Mouse (Mus musculus) liver, adult 2 months (tissue): ENCODE data around the gene Ipo13. TPM values are rescaled to one million over a fixed set of nuclear protein-coding genes. Genes with fewer than 3 reads are reported as not detected.

Experiments
- DNase-seq: peaks from one replicate; pipeline ENCODE4 v3.0.0-alpha.2; 2011; ENCODE audit warnings: low read depth, low spot score; ENCODE audit errors: extremely low read depth
- H3K27ac ChIP-seq: fragments of 200-500 bp; replicated peaks from 2 replicates; pipeline ENCODE4 v1.5.1; 2012; ENCODE audit warnings: low read depth, mild to moderate bottlenecking, control low read depth, inconsistent platforms, low read length; ENCODE audit not compliant: insufficient read depth
- H3K27me3 ChIP-seq: fragments of 200-500 bp; 2 replicates; pipeline ENCODE4 v1.6.1; 2012; ENCODE audit warnings: mild to moderate bottlenecking, moderate library complexity, low read length, inconsistent platforms; ENCODE audit not compliant: control insufficient read depth, insufficient read depth
- H3K36me3 ChIP-seq: fragments of 200-500 bp; 2 replicates; pipeline ENCODE4 v1.6.1; 2012; ENCODE audit warnings: low read length, inconsistent platforms; ENCODE audit not compliant: control insufficient read depth, insufficient read depth
- H3K4me1 ChIP-seq: fragments of 200-500 bp; 2 replicates; pipeline ENCODE4 v1.6.1; 2011; ENCODE audit warnings: low read length; ENCODE audit not compliant: control insufficient read depth, insufficient read depth
- H3K4me3 ChIP-seq: fragments of 200-500 bp; 2 replicates; pipeline ENCODE4 v1.5.1; 2011; ENCODE audit warnings: low read depth, mild to moderate bottlenecking, control low read depth, low read length, moderate library complexity; ENCODE audit not compliant: insufficient read depth
- H3K79me2 ChIP-seq: fragments of 200-500 bp; 2 replicates; pipeline ENCODE4 v1.6.1; 2012; ENCODE audit warnings: inconsistent platforms, mild to moderate bottlenecking, low read length, moderate library complexity; ENCODE audit not compliant: control insufficient read depth, insufficient read depth
- H3K9ac ChIP-seq: fragments of 200-500 bp; 2 replicates; pipeline ENCODE4 v1.6.1; 2012; ENCODE audit warnings: low read depth, mild to moderate bottlenecking, control low read depth, inconsistent platforms, low read length
- CTCF ChIP-seq: fragments of 200-500 bp; IDR thresholded peaks from 2 replicates; pipeline ENCODE4 v1.5.1; 2011; ENCODE audit warnings: low read depth, low read length, control low read depth
- POLR2A ChIP-seq: fragments of 200-500 bp; IDR thresholded peaks from 2 replicates; pipeline ENCODE4 v1.6.1; 2011; ENCODE audit warnings: low read length, control low read depth; ENCODE audit not compliant: insufficient read depth; ENCODE audit errors: extremely low read depth
- WGBS: fragments of 180-500 bp; shearing (Covaris S2); methylation state at CpG from one replicate; pipeline ENCODE4 v1.1.7; 2018; 5-methylcytosine and 5-hydroxymethylcytosine counted together
- polyA plus RNA-seq: library from polyadenylated mRNA; depleted of rRNA; stranded (reverse); fragments of >200 nt; gene quantifications from 2 replicates; pipeline ENCODE4 v1.2.3, GENCODE M21; 2012
- total RNA-seq: library from RNA; depleted of rRNA; stranded (reverse); fragments of >200 nt; gene quantifications from 2 replicates; pipeline ENCODE4 v1.2.3, GENCODE M21; 2014

Gene Ipo13
- total and polyA plus RNA-seq, 2 experiments = 3.5 to 23.5 TPM

DNA sequence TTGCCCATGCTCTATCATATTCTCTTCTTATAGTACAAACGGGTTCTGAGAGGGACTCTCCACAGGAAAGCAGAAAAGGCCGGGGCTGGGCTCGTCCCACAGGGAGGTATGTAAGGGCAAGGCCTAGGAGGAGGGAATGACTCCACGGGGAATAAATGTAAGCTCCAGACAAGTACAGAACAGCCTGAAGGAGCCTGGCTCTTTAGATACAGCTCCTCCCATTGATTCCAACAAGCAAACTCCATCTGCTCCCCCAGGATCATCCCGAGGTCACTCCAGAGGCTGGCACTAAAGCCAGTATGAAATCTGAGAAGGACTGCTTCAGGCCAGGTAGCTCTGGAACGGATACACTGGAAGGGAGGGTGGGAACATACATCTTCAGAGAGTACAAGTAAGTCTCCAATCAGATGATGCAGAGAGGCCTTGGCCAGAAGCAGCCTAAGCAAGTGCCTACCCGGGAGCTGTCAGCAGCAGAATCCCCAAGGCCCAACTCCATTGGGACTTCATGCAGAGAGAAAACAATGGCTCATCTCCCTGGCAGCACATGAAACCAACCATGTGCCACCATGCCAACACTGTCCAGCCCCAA is 2.0 kb downstream of the Ipo13 start:
- Histone ChIP-seq H3K4me1 (peaks cover 10% of the 10 kb centered on the region), H3K27ac (no peak overlapping the region), H3K36me3 (no peaks in the 10 kb centered on the region), H3K9ac (no peak overlapping the region), H3K27me3 (no peaks in the 10 kb centered on the region), H3K79me2 (peaks cover 11% of the 10 kb centered on the region), H3K4me3 (no peak overlapping the region)
- TF ChIP-seq POLR2A = no peak
- TF ChIP-seq CTCF = no peak
- no peak for DNase-seq
- 79% methylated on average over 7 of the region's 7 CpGs for WGBS

DNA sequence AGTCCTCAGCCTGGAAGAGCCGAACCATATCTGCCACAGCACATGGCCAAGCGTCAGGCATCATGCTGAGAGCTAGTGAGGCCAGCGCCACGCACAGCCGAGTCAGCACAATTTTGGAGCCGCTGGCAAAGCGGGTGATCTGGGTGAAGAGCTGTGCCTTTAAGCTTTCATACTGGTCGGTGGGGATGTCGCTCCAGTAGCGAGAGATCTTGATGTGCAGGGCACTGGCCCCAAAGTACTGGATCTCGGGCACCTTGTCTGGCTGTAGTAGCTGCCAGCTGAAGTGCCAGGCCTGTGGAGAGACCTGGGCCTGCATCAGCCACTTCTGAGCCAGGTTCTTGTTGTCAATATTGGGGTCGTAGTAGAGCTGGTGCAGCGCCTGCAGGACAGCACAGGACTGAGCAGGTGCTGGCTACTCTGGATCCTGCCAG is 2.7 kb downstream of the Ipo13 start:
- no peak for DNase-seq
- Histone ChIP-seq H3K9ac (no peak overlapping the region), H3K4me1 (peaks cover 10% of the 10 kb centered on the region), H3K4me3 (no peak overlapping the region), H3K79me2 (peaks cover 11% of the 10 kb centered on the region), H3K27ac (no peak overlapping the region), H3K27me3 (no peaks in the 10 kb centered on the region), H3K36me3 (no peaks in the 10 kb centered on the region)
- TF ChIP-seq CTCF (no peak), POLR2A (no peak)
- WGBS = 96% methylated on average over 13 of the region's 13 CpGs

DNA sequence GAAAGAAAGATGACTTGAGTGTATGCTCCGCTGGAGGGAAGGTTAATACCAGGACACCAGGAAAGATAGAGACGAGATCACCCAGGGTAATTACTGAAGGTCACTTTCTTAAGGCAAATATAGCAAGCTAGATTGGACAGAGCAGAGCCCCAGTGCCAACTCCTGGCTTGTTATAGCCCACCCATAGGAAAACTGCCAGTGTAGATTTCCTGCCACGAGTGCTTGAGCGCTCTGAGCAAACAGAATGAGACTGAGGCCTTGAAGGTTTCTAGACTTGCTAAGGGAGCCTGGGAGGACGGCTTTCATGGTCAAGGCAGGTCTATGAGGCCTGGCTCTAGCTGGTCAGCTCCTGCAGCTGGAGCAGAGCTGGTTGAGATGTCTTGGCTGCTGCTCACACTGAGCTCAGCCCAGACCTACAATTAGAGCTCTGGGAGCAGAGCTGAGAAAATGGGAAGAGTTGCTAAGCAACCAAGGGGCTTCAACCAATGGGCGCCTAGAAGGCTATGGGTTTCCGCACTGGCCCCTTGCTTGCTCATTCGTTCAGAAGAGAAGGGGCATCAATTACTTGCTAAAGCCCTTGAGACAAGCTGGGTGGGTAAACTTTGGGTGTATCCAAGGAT is 5.9 kb downstream of the Ipo13 start:
- Histone ChIP-seq H3K4me3 (no peak overlapping the region), H3K4me1 (peaks cover 6% of the 10 kb centered on the region), H3K27me3 (no peaks in the 10 kb centered on the region), H3K9ac (no peak overlapping the region), H3K79me2 (peaks cover 3% of the 10 kb centered on the region; the same call in 1 of the 2 replicates), H3K27ac (no peak overlapping the region), H3K36me3 (no peaks in the 10 kb centered on the region)
- no peak for DNase-seq
- WGBS = 82% methylated on average over 8 of the region's 8 CpGs
- no peak for TF ChIP-seq POLR2A
- no peak for TF ChIP-seq CTCF

DNA sequence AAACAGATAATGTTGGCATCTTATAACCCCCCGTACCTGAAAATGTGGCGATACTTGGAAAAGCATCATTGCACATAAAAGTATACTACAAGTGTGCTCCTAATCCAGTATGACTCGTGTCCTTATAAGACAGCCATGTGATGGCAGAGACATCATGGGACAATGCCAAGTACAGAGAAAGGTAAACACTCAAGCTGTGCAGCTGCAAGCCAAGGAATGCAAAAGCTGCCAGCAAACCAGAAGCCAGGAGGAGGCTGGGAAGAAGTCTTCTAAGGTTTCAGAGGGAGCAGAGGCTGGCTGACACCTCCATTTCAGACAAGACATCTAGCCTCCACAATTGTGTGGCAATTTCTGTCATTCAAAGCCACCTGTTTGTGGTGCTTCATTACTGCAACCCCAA is 8.6 kb downstream of the Ipo13 start:
- Histone ChIP-seq H3K27me3 (no peaks in the 10 kb centered on the region), H3K36me3 (peaks cover 8% of the 10 kb centered on the region), H3K9ac (no peak overlapping the region), H3K79me2 (no peaks in the 10 kb centered on the region), H3K4me1 (no peaks in the 10 kb centered on the region), H3K27ac (no peak overlapping the region), H3K4me3 (no peak overlapping the region)
- WGBS = 76% methylated on average over 3 of the region's 3 CpGs
- DNase-seq = peak; percentile 46
- TF ChIP-seq CTCF (no peak), POLR2A (no peak)

DNA sequence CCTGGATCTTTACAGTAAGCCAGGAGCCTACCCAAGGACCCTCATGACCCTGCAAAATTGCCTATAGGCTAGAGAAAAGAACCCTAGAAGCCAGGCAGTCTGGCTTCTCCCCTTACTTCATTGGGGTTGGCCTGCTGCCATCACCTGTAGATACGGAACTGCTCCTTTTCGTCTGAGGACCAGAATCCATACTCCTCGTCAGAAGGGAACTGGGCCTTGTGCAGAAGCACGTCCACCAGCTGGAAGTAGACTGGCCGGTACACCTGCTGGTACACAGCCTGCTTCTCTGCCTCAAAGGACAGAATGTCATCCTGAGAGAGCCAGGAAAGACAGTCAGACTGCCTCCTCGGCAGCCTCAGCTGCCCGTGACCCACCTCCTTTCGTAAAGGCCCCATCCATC is 10.0 kb downstream of the Ipo13 start:
- no peak for DNase-seq
- no peaks in the 10 kb centered on the region for H3K27me3 ChIP-seq
- no peak overlapping the region for H3K27ac ChIP-seq
- no peak overlapping the region for H3K9ac ChIP-seq
- no peaks in the 10 kb centered on the region for H3K4me1 ChIP-seq
- 94% methylated on average over 8 of the region's 8 CpGs for WGBS
- no peaks in the 10 kb centered on the region for H3K79me2 ChIP-seq
- peaks cover 16% of the 10 kb centered on the region for H3K36me3 ChIP-seq
- H3K4me3 ChIP-seq = no peak overlapping the region
- no peak for TF ChIP-seq POLR2A

DNA sequence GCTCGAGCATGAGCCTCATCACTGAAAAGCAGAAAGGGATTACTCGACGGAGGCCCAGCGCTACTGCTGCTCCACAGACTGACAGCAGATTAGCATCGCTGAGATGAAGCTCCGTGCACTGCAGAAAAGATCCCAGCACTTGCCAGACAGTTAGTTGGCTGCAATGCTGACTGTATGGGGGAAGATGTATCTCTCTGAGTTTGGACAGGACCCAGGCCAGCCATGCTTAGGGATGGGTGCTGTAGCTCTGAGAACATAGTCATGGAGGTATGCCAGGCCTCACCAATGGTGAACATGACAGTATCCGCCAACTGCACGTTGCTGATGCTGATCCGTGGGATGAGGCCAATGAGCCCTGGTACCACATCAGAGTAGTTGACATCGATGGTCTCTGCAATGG is 10.7 kb downstream of the Ipo13 start:
- Histone ChIP-seq H3K27ac (no peak overlapping the region), H3K4me3 (no peak overlapping the region), H3K79me2 (no peaks in the 10 kb centered on the region), H3K36me3 (peaks cover 19% of the 10 kb centered on the region), H3K9ac (no peak overlapping the region), H3K4me1 (no peaks in the 10 kb centered on the region), H3K27me3 (no peaks in the 10 kb centered on the region)
- no peak for TF ChIP-seq CTCF
- no peak for TF ChIP-seq POLR2A
- DNase-seq = no peak
- 95% methylated on average over 10 of the region's 10 CpGs for WGBS
